Mouse (Mus musculus) frontal cortex, postnatal 25 days (tissue): ENCODE results near the gene Lrg1.

Experiments
- DNase-seq, 2 experiments: peaks; one replicate each; pipeline ENCODE4 v3.0.0; 2022; ENCODE audit warnings: low spot score in 2 of 2

Lrg1 gene

GRCm38 (mm10) chr17:56121826-56122225, at the start of gene Lrg1:
Lrg1 (minus strand) TSS chr17:56122001.
- DNase-seq = no peak

DNA sequence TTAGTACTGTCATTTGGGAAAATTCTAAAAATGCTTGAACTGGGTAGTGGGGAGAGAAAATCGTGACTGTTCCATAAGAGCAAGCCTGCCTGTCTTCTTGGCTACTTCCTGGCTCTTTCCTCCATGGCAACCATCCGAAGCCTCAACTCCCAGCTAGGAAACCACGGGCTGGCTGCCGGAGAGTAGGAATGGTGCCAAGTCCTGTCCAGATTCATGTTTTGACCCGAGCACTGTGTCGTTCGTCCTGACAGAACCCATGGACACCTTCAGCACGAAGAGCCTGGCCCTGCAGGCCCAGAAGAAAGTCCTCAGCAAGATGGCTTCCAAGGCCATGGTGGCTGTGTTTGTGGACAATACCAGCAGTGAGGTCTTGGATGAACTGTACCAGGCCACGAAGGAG, 49.7 kb upstream of the Lrg1 start:
- no peak for DNase-seq

GRCm38 (mm10) chr17:56170636-56171035, 48.8 kb upstream of the Lrg1 start:
- DNase-seq = no peak

DNA sequence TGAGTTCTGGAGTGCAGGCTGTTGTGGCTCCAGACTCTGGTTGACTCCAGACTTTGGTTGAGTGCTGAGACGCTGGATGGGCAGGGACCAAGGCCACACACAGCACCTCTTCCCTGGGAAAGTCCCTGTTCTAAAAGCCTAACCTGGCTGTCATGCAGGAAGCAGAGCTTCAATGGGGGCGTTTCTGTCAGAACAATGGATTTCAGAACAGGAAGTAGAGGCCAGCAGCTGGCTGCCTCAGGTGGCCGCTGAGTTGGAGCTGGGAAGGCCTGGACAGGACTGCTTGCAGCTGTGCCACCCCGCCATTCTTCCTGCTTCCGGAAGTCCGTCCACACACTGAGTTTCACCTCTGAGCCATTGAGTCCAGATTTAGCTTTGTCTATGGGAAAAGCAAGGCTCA, 48.0 kb upstream of the Lrg1 start:
- DNase-seq = no peak

- no peak for DNase-seq
These were observed 43.9 kb upstream of the Lrg1 start for GRCm38 (mm10) chr17:56165671-56166070.

DNA sequence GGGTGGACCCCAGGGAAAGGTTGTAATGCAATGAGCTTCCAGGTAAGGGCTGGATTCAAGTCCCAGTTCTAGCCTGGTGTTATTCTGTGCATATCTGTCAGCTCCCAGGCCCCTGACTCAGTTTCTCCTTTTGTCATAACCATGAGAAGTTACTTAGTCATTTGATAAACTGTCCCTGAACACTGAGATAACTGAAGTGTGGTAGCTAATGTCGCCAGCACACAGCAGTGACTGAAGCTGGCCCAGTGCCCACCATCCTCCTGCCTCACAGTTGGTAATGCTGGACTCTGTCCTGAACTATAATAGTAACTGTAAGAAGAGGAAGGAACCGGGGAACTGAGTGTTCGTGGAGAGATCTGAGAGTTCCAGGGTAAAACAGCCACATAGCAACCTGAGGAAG, 42.7 kb upstream of the Lrg1 start:
- DNase-seq = no peak

- DNase-seq = no peak
These were observed 41.8 kb upstream of the Lrg1 start for GRCm38 (mm10) chr17:56163523-56164102.

GRCm38 (mm10) chr17:56162231-56162774, 40.5 kb upstream of the Lrg1 start, which contains the start of gene Tnfaip8l1:
Tnfaip8l1 (plus strand) TSS chr17:56162477.
- DNase-seq = peak; percentile 90

- DNase-seq = peak; percentile 40 to 48
These were observed 37.9 kb upstream of the Lrg1 start for GRCm38 (mm10) chr17:56159729-56160128.

DNA sequence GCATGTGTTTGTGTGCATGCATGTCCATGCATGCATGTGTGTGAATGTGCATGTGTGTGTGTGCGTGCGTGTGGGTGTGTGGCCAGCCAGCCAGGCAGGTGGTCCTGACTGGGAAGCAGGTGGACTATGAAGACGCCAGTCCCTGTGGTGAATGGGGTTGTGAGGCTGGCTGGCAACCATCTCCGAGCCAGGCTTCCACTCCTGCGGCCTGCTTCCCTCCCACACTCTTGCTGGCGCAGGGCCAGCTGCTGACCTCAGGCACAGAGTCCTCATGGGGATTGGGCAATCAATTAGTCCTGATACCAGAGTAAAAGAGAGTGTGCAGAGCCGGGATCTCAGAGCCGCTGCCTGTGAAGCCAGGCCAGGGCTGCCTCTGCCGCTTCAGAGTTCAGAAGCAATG, 31.8 kb upstream of the Lrg1 start:
- DNase-seq = no peak

DNA sequence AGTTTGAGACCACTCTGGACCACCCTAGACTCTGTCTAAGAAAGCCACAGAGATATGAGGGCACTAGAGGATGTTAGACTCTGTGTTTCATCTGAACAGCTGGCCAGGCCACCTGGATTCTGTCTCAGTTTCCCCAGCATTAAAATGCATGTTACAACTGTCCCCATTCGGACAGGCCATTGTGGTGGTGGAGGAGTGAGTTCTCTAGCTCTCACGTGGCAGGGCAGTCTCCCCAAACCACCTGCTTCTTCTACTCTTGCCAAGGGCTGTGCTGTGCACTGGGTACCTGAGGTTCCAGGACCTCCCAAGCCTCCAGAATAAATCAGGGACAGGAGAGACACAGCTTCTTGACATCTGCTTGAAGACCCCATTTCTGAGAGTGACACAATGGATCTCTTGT, 28.1 kb upstream of the Lrg1 start:
- no peak for DNase-seq

GRCm38 (mm10) chr17:56148790-56149618, 27.2 kb upstream of the Lrg1 start:
- no peak for DNase-seq

DNA sequence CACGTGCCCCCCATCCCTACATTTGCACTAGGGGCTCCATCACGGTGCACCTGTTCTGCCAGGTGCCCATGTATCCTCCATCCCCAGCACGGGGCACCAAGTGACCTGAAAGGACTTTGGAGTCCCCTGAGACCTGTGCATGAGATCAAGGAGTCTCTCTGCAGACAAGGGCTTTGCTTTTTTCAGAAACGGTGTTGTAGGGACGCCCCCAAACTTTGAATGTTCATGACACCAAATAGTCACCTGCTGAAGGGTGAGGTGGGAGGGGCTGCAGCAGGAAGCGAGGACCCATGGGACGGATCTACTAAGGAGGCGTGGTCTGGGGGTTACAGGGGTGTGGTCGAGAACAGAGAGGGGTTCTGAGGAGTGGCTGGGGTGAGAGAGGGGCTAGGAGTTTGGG, 26.5 kb upstream of the Lrg1 start:
- DNase-seq = no peak

GRCm38 (mm10) chr17:56147420-56147819, 25.6 kb upstream of the Lrg1 start:
- DNase-seq = no peak

- DNase-seq = no peak
These were observed 24.3 kb upstream of the Lrg1 start for GRCm38 (mm10) chr17:56146131-56146530.

GRCm38 (mm10) chr17:56144546-56144945, 22.7 kb upstream of the Lrg1 start:
- no peak for DNase-seq

- peak in 1 of 2 experiments; percentile 57 for DNase-seq
These were observed 20.2 kb upstream of the Lrg1 start for GRCm38 (mm10) chr17:56141702-56142605.

GRCm38 (mm10) chr17:56139858-56140595, 18.2 kb upstream of the Lrg1 start, which contains the start of gene Sema6b:
Sema6b (minus strand) TSS chr17:56140343.
- DNase-seq = peak; percentile 67 to 71

- no peak for DNase-seq
These were observed 17.6 kb upstream of the Lrg1 start for GRCm38 (mm10) chr17:56139355-56139754.

- DNase-seq = no peak
These were observed 16.2 kb upstream of the Lrg1 start for GRCm38 (mm10) chr17:56137839-56138613.
